Mouse (Mus musculus) thymus, postnatal 10 days (tissue): ENCODE results near the gene Gm4952.
"Not testable (repeated sequence)": the region's sequence is repeated elsewhere in the genome, so short reads cannot be mapped to it uniquely, and the experiment has no call there.

Source experiments
- DNase-seq, 2 experiments: peaks; one replicate each; pipeline ENCODE4 v3.0.0; 2021; ENCODE audit warnings: low spot score in 2 of 2

Gm4952 gene

GRCm38 (mm10) chr19:12600684-12601480, 1.1 kb downstream of the Gm4952 start:
- DNase-seq = no peak

- no peak for DNase-seq
Observed at GRCm38 (mm10) chr19:12608336-12608735, 8.6 kb downstream of the Gm4952 start.

DNA sequence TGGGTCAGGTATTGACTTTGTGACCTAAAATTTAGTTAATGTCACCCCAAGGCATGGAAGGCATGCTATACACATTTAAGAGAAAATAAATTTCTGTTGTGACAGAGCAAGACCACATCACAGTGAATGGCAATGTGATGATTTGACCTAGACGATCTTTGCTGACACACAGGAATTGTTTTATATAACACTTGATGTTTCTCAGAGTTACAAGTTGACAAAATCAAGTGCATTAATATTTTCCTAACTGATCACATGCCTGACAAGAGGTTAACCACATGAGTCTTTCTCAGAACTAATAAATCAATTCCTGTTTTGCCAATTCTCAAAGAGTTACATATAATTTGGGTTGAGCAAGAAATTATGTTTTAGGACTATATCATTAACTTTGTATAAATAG, 13.9 kb downstream of the Gm4952 start:
- DNase-seq = no peak

DNA sequence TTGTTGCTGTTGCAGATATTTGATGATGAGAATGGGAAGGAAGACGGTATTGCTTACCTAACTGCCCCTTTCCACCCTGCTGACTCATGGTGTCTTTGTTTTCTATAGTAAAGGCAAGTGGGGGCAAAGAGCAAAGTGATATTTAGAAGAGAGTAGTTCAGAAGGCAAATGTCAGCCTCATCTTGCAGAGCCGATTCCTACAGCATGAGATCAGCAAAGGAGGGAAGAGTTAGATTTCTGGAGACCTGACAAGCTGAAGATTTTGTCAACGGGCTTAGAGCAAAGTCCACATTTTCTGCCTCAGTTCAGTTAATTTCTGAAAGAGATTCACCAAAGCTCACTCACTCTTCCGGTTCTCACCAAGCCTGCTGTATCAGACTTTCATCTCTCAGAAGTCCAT, 33.4 kb downstream of the Gm4952 start, which contains the start of gene Glyat:
Gene Glyat (plus strand): TSS at position 133 of the 400 bp plus-strand sequence.
- DNase-seq = no peak

DNA sequence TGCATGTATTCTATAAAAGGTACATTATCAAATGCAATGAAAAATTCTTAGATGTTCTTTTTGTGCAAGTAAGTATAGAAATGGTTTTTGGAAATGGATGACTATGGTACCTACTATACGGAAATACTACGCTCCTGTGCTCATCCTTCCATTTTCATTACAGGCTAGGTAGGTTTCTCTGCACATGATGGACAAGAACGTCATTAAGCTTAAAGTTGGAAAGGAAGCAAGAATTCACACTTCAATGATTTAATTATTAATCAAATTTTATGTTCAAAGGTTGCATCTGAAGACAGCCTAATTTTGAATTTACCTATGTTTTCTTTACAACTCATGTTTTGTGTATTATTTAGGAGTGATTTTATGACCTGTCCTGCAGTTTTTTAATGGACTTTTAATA, 34.5 kb downstream of the Gm4952 start:
- DNase-seq = no peak

GRCm38 (mm10) chr19:12634963-12635362, 35.2 kb downstream of the Gm4952 start:
- DNase-seq = no peak

- no peak for DNase-seq
Observed at GRCm38 (mm10) chr19:12636863-12637262, 37.1 kb downstream of the Gm4952 start.

GRCm38 (mm10) chr19:12638049-12638448, 38.3 kb downstream of the Gm4952 start:
- no peak for DNase-seq

GRCm38 (mm10) chr19:12649511-12649910, 49.7 kb downstream of the Gm4952 start:
- DNase-seq = no peak

DNA sequence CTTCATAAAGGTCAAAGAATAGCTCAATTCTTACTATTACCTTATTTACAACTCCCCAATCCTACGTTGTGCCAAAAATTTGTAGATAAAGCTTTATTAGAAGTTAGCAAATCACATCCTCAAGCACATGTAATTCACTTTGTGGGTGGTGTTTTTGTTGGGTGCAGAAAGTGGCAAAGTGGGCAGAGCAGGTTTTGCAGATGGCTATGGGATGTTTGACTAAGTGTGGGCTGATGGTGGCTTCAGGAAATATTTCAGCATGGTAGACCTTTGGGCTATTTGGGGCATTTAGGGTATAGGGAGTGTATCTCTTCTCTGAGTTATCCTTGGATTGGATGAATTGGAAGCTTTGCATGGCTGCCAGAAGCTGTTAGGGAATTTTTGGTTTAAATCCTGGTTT, 66.4 kb downstream of the Gm4952 start:
- DNase-seq = no peak

DNA sequence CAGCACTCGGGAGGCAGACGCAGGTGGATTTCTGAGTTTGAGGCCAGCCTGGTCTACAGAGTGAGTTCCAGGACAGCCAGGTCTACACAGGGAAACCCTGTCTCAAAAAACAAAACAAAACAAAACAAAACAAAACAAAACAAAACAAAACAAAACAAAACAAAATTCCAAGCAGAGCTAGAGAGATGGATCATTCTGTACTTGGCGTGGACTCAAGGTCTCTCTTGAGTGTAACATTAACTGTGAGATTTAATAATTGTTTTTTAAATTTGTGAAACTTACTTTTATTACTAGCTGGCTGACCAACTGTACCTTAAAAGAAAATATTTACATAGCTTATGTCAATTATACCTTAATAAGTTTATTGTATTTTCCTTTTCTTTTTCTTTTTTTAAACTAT, 68.8 kb downstream of the Gm4952 start:
- DNase-seq = not testable (repeated sequence)

DNA sequence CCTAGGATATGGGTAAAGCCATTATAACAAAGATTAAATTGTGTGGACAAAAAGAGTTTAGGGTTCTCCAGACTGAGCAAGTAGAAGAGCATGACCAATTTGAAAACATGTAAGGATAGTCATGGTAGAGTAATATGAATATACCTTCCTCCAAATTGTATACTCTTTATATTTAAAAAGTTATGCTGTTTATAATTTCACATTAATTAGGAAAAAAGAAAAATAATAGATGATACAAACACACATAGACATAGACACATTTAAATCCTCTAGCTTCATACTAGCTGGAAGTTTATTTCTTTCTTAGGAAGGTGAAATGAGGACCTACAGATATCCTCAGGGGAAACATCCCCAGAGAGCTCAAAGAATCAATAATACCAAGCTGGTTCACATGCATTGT, 70.4 kb downstream of the Gm4952 start, which contains the start of gene Olfr1442:
Gene Olfr1442 (plus strand): TSS at position 301 of the 400 bp plus-strand sequence.
- DNase-seq = no peak

GRCm38 (mm10) chr19:12671051-12671450, 71.3 kb downstream of the Gm4952 start:
- no peak for DNase-seq

DNA sequence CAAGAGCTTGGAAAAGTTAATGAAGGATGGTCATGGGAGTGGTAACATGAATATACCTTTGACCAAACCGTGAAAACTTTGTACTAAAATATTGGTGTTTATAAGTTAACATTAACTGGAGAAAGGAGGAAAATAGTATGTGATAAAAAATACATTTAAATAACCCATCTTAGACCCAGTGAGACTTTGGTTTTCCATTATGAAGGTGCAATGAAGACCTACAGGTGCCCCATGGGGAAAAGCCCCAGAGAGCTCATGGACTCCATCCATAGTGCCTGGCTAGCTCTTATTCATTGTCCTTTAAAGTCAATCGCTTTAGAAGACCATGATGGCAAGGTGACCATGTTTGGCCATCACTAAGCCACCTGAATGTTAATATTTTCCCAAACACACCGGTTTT, 78.0 kb downstream of the Gm4952 start, which contains the start of gene Olfr1443:
Gene Olfr1443 (plus strand): TSS at position 301 of the 400 bp plus-strand sequence.
- DNase-seq = no peak
